Mouse (Mus musculus): ENCODE data around the gene Gm45753. TPM values are rescaled to one million over a fixed set of nuclear protein-coding genes. Genes with fewer than 3 reads are reported as not detected.

Gene Gm45753
- total and polyA plus RNA-seq, 2 experiments from 2014 or later = not detected

DNA sequence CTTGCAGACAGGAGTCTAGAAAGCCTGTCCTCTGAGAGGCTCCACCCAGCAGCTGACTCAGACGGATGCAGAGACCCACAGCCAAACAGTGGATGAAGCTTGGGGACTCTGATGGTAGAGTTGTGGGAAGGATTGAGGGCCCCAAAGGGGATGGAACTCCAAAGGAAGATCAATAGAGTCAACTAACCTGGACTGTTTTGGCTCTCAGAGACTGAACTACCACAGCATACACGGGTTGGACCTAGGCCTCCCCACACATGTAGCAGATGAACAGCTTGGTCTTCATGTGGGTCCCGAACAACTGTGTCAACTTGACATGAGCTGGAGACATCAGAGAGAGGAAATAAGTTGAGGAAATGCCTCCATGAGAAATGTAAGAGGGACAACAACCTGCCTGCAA, 45.4 kb downstream of the Gm45753 start:
- H3K9ac ChIP-seq (replicated peaks; ENCODE audit: low read depth, low read length) = no peak overlapping the region
- H3K27ac ChIP-seq (ENCODE audit: low read depth) = no peak overlapping the region
- no peaks in the 10 kb centered on the region for H3K4me1 ChIP-seq (ENCODE audit: control insufficient read depth, insufficient read depth)
- H3K4me3 ChIP-seq (ENCODE audit: low read depth, low read length) = no peak overlapping the region
- 76% methylated on average over 3 of the region's 3 CpGs for WGBS
- H3K4me2 ChIP-seq (ENCODE audit: low read depth, low read length) = no peak overlapping the region
- no peaks in the 10 kb centered on the region for H3K9me3 ChIP-seq (replicated peaks; ENCODE audit: control insufficient read depth, low read length)
- H3K36me3 ChIP-seq (replicated peaks; ENCODE audit: control insufficient read depth, insufficient read depth, low read length) = no peaks in the 10 kb centered on the region
- TF ChIP-seq EP300 (IDR thresholded peaks at IDR 0.05; ENCODE audit: low read depth) = no peak
- no peak for TF ChIP-seq CTCF (IDR thresholded peaks at IDR 0.05; ENCODE audit: low read depth)
- ATAC-seq (ENCODE audit: insufficient read depth, low read depth) = no peak
- DNase-seq (ENCODE audit: low spot score) = no peak
- no peaks in the 10 kb centered on the region for H3K27me3 ChIP-seq (ENCODE audit: control insufficient read depth, insufficient read depth, low read length)

DNA sequence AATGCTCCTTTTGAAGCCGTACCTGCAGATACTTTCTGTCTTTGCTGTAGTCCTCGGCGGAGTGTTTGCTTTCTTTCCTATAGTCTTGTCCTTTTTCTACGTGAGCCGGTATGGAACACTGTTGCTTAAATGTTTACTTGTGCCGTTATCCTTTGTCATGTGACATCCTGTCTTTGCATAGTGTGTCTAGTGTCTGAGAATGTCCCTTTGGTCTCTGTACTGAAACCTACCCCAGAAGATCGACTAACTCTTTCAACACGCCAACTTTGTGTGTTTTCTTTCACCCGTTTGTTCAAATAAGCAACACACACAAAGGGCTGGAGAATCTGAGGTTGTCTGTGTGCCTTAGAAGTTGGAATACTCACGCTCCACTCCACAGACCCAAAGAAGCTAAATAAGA, 46.3 kb downstream of the Gm45753 start, which contains the start of gene F11:
Gene F11, minus strand, starts transcription at position 112 of the 400 bp plus-strand sequence.
- no peaks in the 10 kb centered on the region for H3K9me3 ChIP-seq (replicated peaks; ENCODE audit: control insufficient read depth, low read length)
- no peak within 1 kb of the TSS for H3K4me2 ChIP-seq (ENCODE audit: low read depth, low read length)
- no peak within 1 kb of the TSS for H3K4me3 ChIP-seq (ENCODE audit: low read depth, low read length)
- no peak within 1 kb of the TSS for H3K9ac ChIP-seq (replicated peaks; ENCODE audit: low read depth, low read length)
- H3K4me1 ChIP-seq (ENCODE audit: control insufficient read depth, insufficient read depth) = no peaks in the 10 kb centered on the region
- 78% methylated on average over 10 of the region's 10 CpGs for WGBS
- DNase-seq (ENCODE audit: low spot score) = no peak
- no peaks in the 10 kb centered on the region for H3K27me3 ChIP-seq (ENCODE audit: control insufficient read depth, insufficient read depth, low read length)
- TF ChIP-seq CTCF (IDR thresholded peaks at IDR 0.05; ENCODE audit: low read depth) (no peak), EP300 (IDR thresholded peaks at IDR 0.05; ENCODE audit: low read depth) (no peak)
- no peaks in the 10 kb centered on the region for H3K36me3 ChIP-seq (replicated peaks; ENCODE audit: control insufficient read depth, insufficient read depth, low read length)
- no peak for ATAC-seq (ENCODE audit: insufficient read depth, low read depth)
- H3K27ac ChIP-seq (ENCODE audit: low read depth) = no peak within 1 kb of the TSS

DNA sequence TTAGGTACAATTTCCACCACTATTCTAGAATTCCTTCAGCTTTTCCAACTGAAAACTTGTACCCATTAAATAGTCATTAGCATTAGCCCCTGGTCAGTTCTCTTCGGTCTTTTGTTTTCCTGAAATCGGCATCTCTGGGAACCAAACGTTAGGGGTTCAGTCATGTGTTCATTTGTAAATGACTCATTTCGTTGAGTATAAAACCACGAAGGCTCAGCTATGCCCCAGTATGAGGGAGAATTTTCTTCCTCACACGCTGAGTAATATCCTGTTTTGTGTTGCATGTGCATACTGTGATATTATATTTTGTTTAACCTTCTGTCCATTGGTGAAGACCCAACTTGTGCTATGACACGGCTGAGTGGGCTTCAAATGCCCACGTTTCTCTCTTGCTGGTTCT, 49.8 kb downstream of the Gm45753 start:
- H3K27me3 ChIP-seq (ENCODE audit: control insufficient read depth, insufficient read depth, low read length) = no peaks in the 10 kb centered on the region
- DNase-seq (ENCODE audit: low spot score) = no peak
- 78% methylated on average over 8 of the region's 8 CpGs for WGBS
- no peak overlapping the region for H3K4me3 ChIP-seq (ENCODE audit: low read depth, low read length)
- H3K27ac ChIP-seq (ENCODE audit: low read depth) = no peak overlapping the region
- no peak for TF ChIP-seq CTCF (IDR thresholded peaks at IDR 0.05; ENCODE audit: low read depth)
- no peak for TF ChIP-seq EP300 (IDR thresholded peaks at IDR 0.05; ENCODE audit: low read depth)
- H3K9ac ChIP-seq (replicated peaks; ENCODE audit: low read depth, low read length) = no peak overlapping the region
- no peaks in the 10 kb centered on the region for H3K9me3 ChIP-seq (replicated peaks; ENCODE audit: control insufficient read depth, low read length)
- no peak for ATAC-seq (ENCODE audit: insufficient read depth, low read depth)
- H3K4me1 ChIP-seq (ENCODE audit: control insufficient read depth, insufficient read depth) = no peaks in the 10 kb centered on the region
- H3K36me3 ChIP-seq (replicated peaks; ENCODE audit: control insufficient read depth, insufficient read depth, low read length) = no peaks in the 10 kb centered on the region
- no peak overlapping the region for H3K4me2 ChIP-seq (ENCODE audit: low read depth, low read length)

DNA sequence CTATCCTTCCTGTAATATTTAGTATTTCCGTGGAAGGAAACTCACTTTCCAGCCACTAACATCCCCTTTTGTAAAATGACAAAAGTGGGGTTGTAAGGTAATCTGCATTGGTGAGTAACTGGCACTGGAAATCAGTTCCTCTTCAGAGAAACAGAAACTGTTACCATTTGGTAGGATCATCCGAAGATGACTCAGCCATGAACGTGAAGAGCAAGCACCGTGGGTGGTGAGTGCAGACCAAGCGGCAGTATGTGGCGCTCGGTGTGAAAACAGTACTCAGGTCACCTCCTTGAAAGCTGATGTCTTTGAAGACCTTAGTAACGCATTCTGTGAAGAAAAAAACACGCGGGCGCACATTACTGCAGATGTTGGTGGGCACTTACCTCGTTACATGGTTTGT, 53.2 kb downstream of the Gm45753 start:
- DNase-seq (ENCODE audit: low spot score) (no peak), ATAC-seq (ENCODE audit: insufficient read depth, low read depth) (no peak)
- no peak for TF ChIP-seq CTCF (IDR thresholded peaks at IDR 0.05; ENCODE audit: low read depth)
- no peak for TF ChIP-seq EP300 (IDR thresholded peaks at IDR 0.05; ENCODE audit: low read depth)
- 81% methylated on average over 12 of the region's 12 CpGs for WGBS
- no peak overlapping the region for H3K4me3 ChIP-seq (ENCODE audit: low read depth, low read length)
- H3K27ac ChIP-seq (ENCODE audit: low read depth) = no peak overlapping the region
- no peaks in the 10 kb centered on the region for H3K36me3 ChIP-seq (replicated peaks; ENCODE audit: control insufficient read depth, insufficient read depth, low read length)
- no peaks in the 10 kb centered on the region for H3K4me1 ChIP-seq (ENCODE audit: control insufficient read depth, insufficient read depth)
- H3K4me2 ChIP-seq (ENCODE audit: low read depth, low read length) = no peak overlapping the region
- no peaks in the 10 kb centered on the region for H3K27me3 ChIP-seq (ENCODE audit: control insufficient read depth, insufficient read depth, low read length)
- no peak overlapping the region for H3K9ac ChIP-seq (replicated peaks; ENCODE audit: low read depth, low read length)
- H3K9me3 ChIP-seq (replicated peaks; ENCODE audit: control insufficient read depth, low read length) = no peaks in the 10 kb centered on the region

DNA sequence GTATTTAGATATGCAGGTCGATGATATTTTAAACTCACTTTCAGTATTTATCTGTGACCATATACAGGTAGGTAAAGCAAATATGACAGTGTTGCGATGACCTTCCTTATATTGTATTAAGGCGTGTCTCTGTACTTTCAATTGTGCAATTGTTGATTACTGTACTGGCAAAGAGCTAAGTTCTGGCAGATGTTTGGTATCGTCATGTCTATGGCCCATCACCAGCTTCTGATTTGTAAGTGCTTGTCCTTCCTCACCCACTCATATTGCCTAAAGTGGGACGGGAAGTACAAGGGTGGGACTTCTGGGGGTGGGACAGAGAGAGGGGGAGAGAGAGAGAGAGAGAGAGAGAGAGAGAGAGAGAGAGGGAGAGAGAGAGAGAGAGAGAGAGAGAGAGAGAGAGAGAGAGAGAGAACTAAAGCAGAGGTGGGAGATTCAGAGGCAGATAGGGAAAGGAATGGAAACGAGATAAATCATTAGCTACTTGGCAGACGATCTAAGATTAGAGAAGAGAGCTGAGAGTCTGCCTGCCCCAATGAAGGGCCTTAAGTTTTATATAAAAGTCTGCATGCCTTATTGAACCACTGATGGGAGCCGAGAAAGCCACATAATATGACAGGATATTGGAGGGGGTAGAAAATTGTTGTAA, 53.9 kb downstream of the Gm45753 start:
- DNase-seq (ENCODE audit: low spot score) (no peak), ATAC-seq (ENCODE audit: insufficient read depth, low read depth) (no peak)
- Histone ChIP-seq H3K27ac (ENCODE audit: low read depth) (no peak overlapping the region), H3K36me3 (replicated peaks; ENCODE audit: control insufficient read depth, insufficient read depth, low read length) (no peaks in the 10 kb centered on the region), H3K4me2 (ENCODE audit: low read depth, low read length) (no peak overlapping the region), H3K4me1 (ENCODE audit: control insufficient read depth, insufficient read depth) (no peaks in the 10 kb centered on the region), H3K27me3 (ENCODE audit: control insufficient read depth, insufficient read depth, low read length) (no peaks in the 10 kb centered on the region), H3K4me3 (ENCODE audit: low read depth, low read length) (no peak overlapping the region), H3K9me3 (replicated peaks; ENCODE audit: control insufficient read depth, low read length) (no peaks in the 10 kb centered on the region), H3K9ac (replicated peaks; ENCODE audit: low read depth, low read length) (no peak overlapping the region)
- WGBS = 67% methylated on average over 8 of the region's 8 CpGs
- no peak for TF ChIP-seq CTCF (IDR thresholded peaks at IDR 0.05; ENCODE audit: low read depth)
- no peak for TF ChIP-seq EP300 (IDR thresholded peaks at IDR 0.05; ENCODE audit: low read depth)

DNA sequence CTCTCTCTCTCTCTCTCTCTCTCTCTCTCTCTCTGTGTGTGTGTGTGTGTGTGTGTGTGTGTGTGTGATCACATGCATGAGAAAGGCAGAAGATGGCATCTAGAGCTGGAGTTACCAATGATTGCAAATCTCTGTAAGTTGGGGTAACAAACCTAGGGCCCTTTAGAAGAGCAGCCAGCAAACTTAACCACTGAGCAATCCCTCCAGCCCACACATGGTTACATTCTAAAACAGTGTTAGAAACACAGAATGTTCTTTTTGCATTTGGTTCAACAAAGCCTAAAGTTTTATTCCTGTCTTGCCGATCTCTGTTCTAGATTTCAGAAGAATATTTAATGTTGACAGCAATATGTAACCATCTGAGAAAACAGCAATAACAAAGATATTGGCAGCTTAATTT, 54.7 kb downstream of the Gm45753 start:
- H3K36me3 ChIP-seq (replicated peaks; ENCODE audit: control insufficient read depth, insufficient read depth, low read length) = no peaks in the 10 kb centered on the region
- 93% methylated on average over 1 of the region's 1 CpGs for WGBS
- ATAC-seq (ENCODE audit: insufficient read depth, low read depth) (no peak), DNase-seq (ENCODE audit: low spot score) (no peak)
- no peak overlapping the region for H3K27ac ChIP-seq (ENCODE audit: low read depth)
- no peak overlapping the region for H3K4me2 ChIP-seq (ENCODE audit: low read depth, low read length)
- no peaks in the 10 kb centered on the region for H3K9me3 ChIP-seq (replicated peaks; ENCODE audit: control insufficient read depth, low read length)
- H3K4me1 ChIP-seq (ENCODE audit: control insufficient read depth, insufficient read depth) = no peaks in the 10 kb centered on the region
- TF ChIP-seq CTCF (IDR thresholded peaks at IDR 0.05; ENCODE audit: low read depth) = no peak
- no peak for TF ChIP-seq EP300 (IDR thresholded peaks at IDR 0.05; ENCODE audit: low read depth)
- no peaks in the 10 kb centered on the region for H3K27me3 ChIP-seq (ENCODE audit: control insufficient read depth, insufficient read depth, low read length)
- H3K4me3 ChIP-seq (ENCODE audit: low read depth, low read length) = no peak overlapping the region
- H3K9ac ChIP-seq (replicated peaks; ENCODE audit: low read depth, low read length) = no peak overlapping the region
